Mouse (Mus musculus) lung, embryonic 15.5 days (tissue): Measurements from ENCODE around the gene Tmem115. TPM values are rescaled to one million over a fixed set of nuclear protein-coding genes. Genes with fewer than 3 reads are reported as not detected.
A peak's percentile ranks its signal among the peaks of the same experiment; 100 is the strongest.
"Not testable (repeated sequence)": the region's sequence is repeated elsewhere in the genome, so short reads cannot be mapped to it uniquely, and the experiment has no call there.

ENCODE experiments used
- ATAC-seq: fragments of 200-750 bp; cut with Nextera tagmentation; 2 replicates; pipeline ENCODE4 v1.8.0; 2017; ENCODE audit warnings: moderate number of reproducible peaks, borderline replicate concordance; ENCODE audit not compliant: low FRiP score, low TSS enrichment; ENCODE audit errors: extremely low read depth
- H3K27ac ChIP-seq: fragments of 300-500 bp; sonication (generic); 2 replicates; pipeline ENCODE4 v1.5.1; 2015; ENCODE audit warnings: moderate library complexity, mild to moderate bottlenecking, inconsistent platforms
- H3K27me3 ChIP-seq: fragments of 300-500 bp; sonication (generic); 2 replicates; pipeline ENCODE4 v1.6.1; 2015; ENCODE audit warnings: inconsistent platforms
- H3K36me3 ChIP-seq: fragments of 300-500 bp; sonication (generic); 2 replicates; pipeline ENCODE4 v1.6.1; 2015; ENCODE audit warnings: inconsistent platforms
- H3K4me1 ChIP-seq: fragments of 300-500 bp; sonication (generic); 2 replicates; pipeline ENCODE4 v1.6.1; 2015; ENCODE audit warnings: inconsistent platforms
- H3K4me2 ChIP-seq: fragments of 300-500 bp; sonication (generic); 2 replicates; pipeline ENCODE4 v1.6.1; 2015; ENCODE audit warnings: inconsistent platforms, mild to moderate bottlenecking, moderate library complexity
- H3K4me3 ChIP-seq: fragments of 300-500 bp; sonication (generic); 2 replicates; pipeline ENCODE4 v1.5.1; 2015; ENCODE audit warnings: mild to moderate bottlenecking, inconsistent platforms
- H3K9ac ChIP-seq: fragments of 300-500 bp; sonication (generic); 2 replicates; pipeline ENCODE4 v1.6.1; 2015; ENCODE audit warnings: inconsistent platforms
- H3K9me3 ChIP-seq: fragments of 300-500 bp; sonication (generic); 2 replicates; pipeline ENCODE4 v1.6.1; 2016; ENCODE audit warnings: inconsistent platforms
- WGBS: fragments of 180-500 bp; shearing (Covaris S2); methylation state at CpG from one replicate; pipeline ENCODE4 v1.1.7; 2015; 5-methylcytosine and 5-hydroxymethylcytosine counted together
- polyA plus RNA-seq: library from polyadenylated mRNA; unstranded; fragments of >200 nt; fragmentation: Nextera tagmentation; extraction: Ambion mirVana; gene quantifications from 2 replicates; pipeline ENCODE4 v1.2.1, GENCODE M21; 2015

Tmem115 gene
- polyA plus RNA-seq, 1 experiment from 2014 or later, result 39.7 TPM

DNA sequence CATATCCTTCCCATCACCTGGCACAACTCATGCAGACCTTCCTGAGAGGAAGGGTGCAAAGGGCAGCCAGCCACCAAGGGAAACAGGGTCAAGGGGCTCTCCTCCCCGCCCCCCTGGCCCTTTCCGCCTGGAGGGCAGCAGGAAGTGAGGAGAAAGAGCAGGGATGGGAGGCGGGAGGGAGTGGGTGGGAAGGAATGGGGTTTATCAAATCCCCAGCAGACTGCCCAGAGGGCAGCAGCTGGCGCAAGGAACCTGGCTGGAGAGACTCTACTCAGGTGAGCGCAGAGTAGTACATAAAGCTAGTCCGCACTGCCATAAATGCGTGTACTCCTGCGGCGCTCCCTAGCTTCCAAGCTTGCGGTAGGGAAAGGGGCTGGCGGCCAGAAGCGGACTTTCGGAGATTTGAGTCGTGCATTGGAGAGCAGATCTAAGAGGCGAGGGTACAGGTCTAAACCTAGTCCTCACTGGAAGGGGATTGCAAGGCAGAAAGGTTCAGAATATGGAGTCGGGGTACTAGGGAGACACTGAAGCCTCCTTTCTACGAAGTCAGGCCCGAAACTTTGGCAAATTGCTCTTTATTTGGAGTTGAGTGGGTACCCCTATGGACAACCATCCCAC, 34.1 kb downstream of the Tmem115 start, which contains the start of gene Hyal2:
TSS of gene Hyal2 (plus strand) at position 244 of the 618 bp plus-strand sequence.
- Histone ChIP-seq H3K27ac (peak within 1 kb of the TSS; percentile 90), H3K4me1 (peaks cover 54% of the 10 kb centered on the region), H3K9ac (peak within 1 kb of the TSS; percentile 66), H3K36me3 (peaks cover 27% of the 10 kb centered on the region), H3K4me2 (peak within 1 kb of the TSS; percentile 82), H3K9me3 (no peaks in the 10 kb centered on the region), H3K27me3 (no peaks in the 10 kb centered on the region), H3K4me3 (peak within 1 kb of the TSS; percentile 73)
- 8% methylated on average over 18 of the region's 18 CpGs for WGBS
- ATAC-seq, result no peak

DNA sequence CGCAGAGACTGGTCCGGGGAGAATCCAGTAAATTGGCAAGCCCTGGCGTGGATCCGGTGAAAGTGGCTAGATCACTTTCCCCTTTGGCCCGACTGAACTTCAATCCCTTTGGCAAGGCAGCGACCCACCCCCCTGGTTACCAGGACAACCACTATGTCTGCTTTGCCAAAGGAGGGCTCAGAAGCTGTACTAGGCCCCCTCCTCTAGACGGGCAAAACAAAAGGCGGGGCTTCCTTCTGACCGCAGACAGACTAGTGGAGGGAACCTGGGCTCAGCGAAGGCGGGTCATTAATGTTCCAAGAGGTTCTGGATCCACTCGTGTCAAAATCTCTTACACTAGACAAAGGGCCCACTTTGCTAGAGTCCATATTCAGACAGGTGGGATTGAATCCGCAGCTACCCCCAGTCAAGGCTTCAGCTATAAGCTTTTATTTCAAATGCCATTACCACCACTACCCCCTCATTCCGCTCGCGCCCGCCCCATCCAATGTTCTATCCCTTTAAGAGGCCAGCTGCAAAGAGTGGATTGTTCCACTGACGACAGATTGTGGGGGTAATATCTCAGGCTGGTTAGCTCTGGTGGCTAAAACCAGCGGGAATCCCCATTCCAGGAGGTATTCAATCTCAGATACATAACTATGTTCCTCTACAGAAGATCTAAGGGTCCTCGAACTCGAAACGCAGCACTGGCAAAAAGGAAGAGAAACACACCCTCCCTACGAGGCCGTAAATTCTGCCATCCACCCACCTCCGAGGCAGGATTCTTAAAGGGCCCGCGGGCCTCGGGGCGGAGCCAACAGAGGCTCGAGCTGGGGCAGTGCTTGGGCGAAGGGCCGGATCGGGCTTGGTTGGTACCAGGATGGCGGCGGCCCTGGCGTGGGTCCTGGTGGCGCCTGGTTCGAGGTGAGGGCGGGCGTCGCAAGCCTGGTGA, 34.9 kb downstream of the Tmem115 start:
- 0% methylated on average over 41 of the region's 41 CpGs for WGBS
- Histone ChIP-seq H3K36me3 (peaks cover 33% of the 10 kb centered on the region), H3K9me3 (no peaks in the 10 kb centered on the region), H3K27me3 (no peaks in the 10 kb centered on the region), H3K27ac (peak overlapping the region; percentile 90), H3K4me1 (peaks cover 51% of the 10 kb centered on the region), H3K4me2 (peak overlapping the region; percentile 73), H3K4me3 (peak overlapping the region; percentile 73), H3K9ac (peak overlapping the region; percentile 66)
- peak; percentile 85 for ATAC-seq

DNA sequence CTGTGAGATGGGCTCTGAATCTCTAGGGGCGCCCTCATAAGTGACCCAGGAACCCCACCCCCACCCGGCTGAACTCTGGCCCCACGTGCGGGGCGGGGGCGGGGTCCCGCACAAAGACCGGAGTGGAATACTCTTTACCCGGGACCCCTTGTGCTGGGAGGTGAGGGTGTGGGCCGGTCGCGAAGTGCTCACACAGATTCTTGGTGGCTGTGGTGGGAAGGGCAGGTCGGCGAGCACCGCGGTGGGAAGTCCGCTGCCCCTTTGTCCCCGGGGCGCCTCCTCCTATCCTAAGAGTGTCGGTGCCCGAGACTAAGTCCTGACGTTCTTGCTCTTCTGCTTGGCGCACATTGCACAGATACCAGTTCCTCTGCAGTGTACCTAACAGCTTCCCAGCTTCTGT, 35.5 kb downstream of the Tmem115 start:
- Histone ChIP-seq H3K27me3 (no peaks in the 10 kb centered on the region), H3K27ac (peak overlapping the region; percentile 90), H3K9ac (peak overlapping the region; percentile 66), H3K36me3 (peaks cover 36% of the 10 kb centered on the region), H3K4me2 (peak overlapping the region; percentile 73), H3K4me1 (peaks cover 44% of the 10 kb centered on the region), H3K9me3 (no peaks in the 10 kb centered on the region), H3K4me3 (peak overlapping the region; percentile 73)
- peak; percentile 6; the same call in 1 of the 2 replicates for ATAC-seq
- 0% methylated on average over 23 of the region's 23 CpGs for WGBS

DNA sequence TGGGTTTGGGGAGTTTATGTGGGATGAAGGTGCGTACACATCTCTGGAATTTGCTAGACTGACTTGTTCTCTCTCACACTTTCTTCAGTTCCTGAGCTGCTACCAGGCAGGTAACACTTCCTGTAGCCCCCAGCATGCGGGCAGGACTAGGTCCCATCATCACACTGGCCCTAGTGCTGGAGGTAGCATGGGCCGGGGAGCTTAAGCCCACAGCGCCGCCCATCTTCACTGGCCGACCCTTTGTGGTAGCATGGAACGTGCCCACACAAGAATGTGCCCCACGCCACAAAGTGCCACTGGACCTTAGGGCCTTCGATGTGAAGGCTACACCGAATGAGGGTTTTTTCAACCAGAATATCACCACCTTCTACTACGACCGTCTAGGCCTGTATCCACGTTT, 36.3 kb downstream of the Tmem115 start:
- WGBS, result 20% methylated on average over 13 of the region's 13 CpGs
- Histone ChIP-seq H3K27ac (peak overlapping the region; percentile 90), H3K4me1 (peaks cover 44% of the 10 kb centered on the region)

DNA sequence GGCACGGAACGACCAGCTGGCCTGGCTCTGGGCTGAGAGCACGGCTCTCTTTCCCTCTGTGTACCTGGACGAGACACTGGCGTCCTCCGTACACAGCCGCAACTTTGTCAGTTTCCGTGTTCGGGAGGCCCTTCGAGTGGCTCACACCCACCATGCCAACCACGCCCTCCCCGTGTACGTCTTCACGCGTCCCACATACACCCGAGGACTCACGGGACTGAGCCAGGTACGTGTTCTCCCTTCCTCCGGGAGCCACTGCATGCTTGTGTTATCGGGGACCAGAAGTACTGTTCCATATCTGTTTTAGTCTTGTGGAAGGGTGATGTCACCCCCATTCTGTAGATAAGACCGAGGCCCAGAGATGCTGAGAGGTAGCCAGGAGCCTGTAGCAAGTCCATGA, 37.1 kb downstream of the Tmem115 start:
- Histone ChIP-seq H3K36me3 (peaks cover 35% of the 10 kb centered on the region), H3K9me3 (no peaks in the 10 kb centered on the region), H3K4me3 (peak overlapping the region; percentile 73), H3K27ac (peak overlapping the region; percentile 3; the same call in 1 of the 2 replicates), H3K9ac (peak overlapping the region; percentile 66; the same call in 1 of the 2 replicates), H3K27me3 (no peaks in the 10 kb centered on the region), H3K4me1 (peaks cover 48% of the 10 kb centered on the region), H3K4me2 (peak overlapping the region; percentile 73)
- 74% methylated on average over 21 of the region's 21 CpGs for WGBS
- no peak for ATAC-seq

More for the DNA sequence above, 36.3 kb downstream of the Tmem115 start:
- H3K4me3 ChIP-seq, result peak overlapping the region; percentile 73
- peaks cover 38% of the 10 kb centered on the region for H3K36me3 ChIP-seq
- H3K4me2 ChIP-seq, result peak overlapping the region; percentile 73
- H3K27me3 ChIP-seq, result no peaks in the 10 kb centered on the region
- no peaks in the 10 kb centered on the region for H3K9me3 ChIP-seq
- peak overlapping the region; percentile 66 for H3K9ac ChIP-seq
- ATAC-seq, result no peak

DNA sequence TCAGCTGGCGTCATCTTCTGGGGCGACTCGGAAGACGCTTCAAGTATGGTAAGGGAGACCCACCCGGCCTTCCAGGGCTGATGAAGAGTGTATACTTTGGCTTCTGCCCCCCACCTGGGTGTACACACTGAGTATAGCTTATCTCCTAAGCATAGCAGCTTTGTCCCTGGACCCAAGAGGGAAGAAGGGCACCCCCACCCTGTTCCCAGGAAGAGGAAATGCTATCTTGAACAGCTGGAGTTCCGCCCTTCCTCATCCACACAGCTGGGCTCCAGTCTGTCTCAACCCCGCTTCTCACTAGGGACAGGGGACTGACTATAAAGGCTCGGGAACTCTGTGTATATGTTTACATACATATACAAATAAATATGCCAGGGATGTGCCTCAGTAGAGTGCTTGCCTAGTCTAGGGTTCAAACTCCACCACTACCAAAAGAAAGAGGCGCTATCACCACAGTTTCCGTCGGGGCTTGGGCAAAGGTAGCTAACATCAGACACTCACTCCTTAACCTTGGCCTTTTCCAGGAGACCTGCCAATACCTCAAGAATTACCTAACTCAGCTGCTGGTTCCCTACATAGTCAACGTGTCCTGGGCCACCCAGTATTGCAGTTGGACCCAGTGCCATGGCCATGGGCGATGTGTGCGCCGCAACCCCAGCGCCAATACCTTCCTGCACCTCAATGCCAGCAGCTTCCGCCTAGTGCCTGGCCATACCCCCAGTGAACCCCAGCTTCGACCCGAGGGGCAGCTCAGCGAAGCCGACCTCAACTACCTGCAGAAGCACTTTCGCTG, 38.0 kb downstream of the Tmem115 start:
- 0 out of 2 replicates have a peak overlapping the region, but pooled peaks have one; percentile 73 for H3K4me3 ChIP-seq
- H3K4me1 ChIP-seq, result peaks cover 49% of the 10 kb centered on the region
- 83% methylated on average over 22 of the region's 22 CpGs for WGBS

GRCm38 (mm10) chr9:107572327-107572662, 38.5 kb downstream of the Tmem115 start:
- ATAC-seq, result no peak
- Histone ChIP-seq H3K27me3 (no peaks in the 10 kb centered on the region), H3K4me2 (no peak overlapping the region), H3K27ac (no peak overlapping the region), H3K9ac (no peak overlapping the region), H3K36me3 (peaks cover 35% of the 10 kb centered on the region), H3K9me3 (no peaks in the 10 kb centered on the region), H3K4me3 (no peak overlapping the region), H3K4me1 (peaks cover 49% of the 10 kb centered on the region)
- 84% methylated on average over 2 of the region's 2 CpGs for WGBS

More for the DNA sequence above, 38.0 kb downstream of the Tmem115 start:
- no peaks in the 10 kb centered on the region for H3K27me3 ChIP-seq
- no peak for ATAC-seq
- H3K9me3 ChIP-seq, result no peaks in the 10 kb centered on the region
- H3K27ac ChIP-seq, result no peak overlapping the region
- peak overlapping the region; percentile 73 for H3K4me2 ChIP-seq
- H3K9ac ChIP-seq, result no peak overlapping the region
- H3K36me3 ChIP-seq, result peaks cover 35% of the 10 kb centered on the region

DNA sequence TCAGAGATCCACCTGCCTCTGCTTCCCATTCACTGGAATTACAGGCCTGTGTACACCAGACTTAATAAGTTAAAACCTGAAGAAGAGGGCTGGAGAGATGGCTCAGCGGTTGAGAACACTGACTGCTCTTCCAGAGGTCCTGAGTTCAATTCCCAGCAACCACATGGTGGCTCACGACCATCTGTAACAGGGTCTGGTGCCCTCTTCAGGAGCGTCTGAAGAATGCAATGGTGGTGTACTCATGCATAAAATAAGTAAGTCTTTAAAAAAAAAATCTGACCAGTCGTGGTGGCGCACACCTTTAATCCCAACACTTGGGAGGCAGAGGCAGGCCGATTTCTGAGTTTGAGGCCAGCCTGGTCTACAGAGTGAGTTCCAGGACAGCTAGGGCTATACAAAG, 40.0 kb downstream of the Tmem115 start:
- not testable (repeated sequence) for H3K27me3 ChIP-seq, H3K9me3 ChIP-seq, H3K27ac ChIP-seq, H3K4me2 ChIP-seq, ATAC-seq, H3K4me3 ChIP-seq, H3K9ac ChIP-seq
- WGBS, result 77% methylated on average over 6 of the region's 6 CpGs
- peaks cover 35% of the 10 kb centered on the region for H3K36me3 ChIP-seq
- peaks cover 47% of the 10 kb centered on the region for H3K4me1 ChIP-seq

DNA sequence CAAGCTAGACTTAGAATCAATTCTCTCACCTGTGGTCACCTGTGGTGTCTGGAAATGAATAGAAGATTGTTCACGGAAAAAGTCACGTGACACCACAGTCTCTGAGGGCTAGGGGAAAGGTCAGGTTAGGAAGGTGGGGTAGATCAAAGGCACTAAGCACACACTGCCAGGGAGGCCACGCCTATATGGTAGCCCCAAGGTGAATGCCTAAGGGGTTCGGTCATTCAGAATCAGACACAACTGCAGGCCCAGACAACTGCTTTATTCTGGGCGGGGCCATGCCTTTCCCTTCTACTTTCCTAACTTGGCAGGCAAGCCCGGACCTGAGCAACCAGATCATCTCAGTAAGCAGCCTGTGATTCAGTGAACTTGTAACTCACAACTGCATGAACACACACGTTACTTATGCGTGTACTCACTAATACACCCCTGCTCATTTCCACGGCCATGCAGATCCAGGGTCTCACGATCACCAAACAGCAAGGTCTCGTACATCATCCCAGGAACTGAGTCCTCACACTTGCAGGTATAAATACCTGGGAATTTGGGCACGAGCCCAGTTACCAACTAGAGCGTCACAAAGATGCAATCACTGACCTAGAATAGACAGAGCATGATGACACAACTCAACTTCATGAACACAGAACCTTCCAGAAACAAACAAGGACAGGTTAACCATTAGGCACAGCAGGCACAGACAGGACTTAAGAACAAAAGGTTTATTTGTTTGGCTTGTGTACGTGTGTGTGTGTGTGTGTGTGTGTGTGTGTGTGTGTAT, 42.0 kb downstream of the Tmem115 start:
- peak overlapping the region; percentile 74 for H3K27ac ChIP-seq
- no peak overlapping the region for H3K4me3 ChIP-seq
- H3K4me2 ChIP-seq, result no peak overlapping the region
- H3K9ac ChIP-seq, result no peak overlapping the region
- no peaks in the 10 kb centered on the region for H3K9me3 ChIP-seq
- ATAC-seq, result no peak
- H3K36me3 ChIP-seq, result peaks cover 35% of the 10 kb centered on the region
- H3K27me3 ChIP-seq, result no peaks in the 10 kb centered on the region
- peaks cover 45% of the 10 kb centered on the region for H3K4me1 ChIP-seq
- 62% methylated on average over 14 of the region's 14 CpGs for WGBS

- peak within 1 kb of the TSS; percentile 40 for H3K4me3 ChIP-seq
- H3K9ac ChIP-seq, result peak within 1 kb of the TSS; percentile 42
- peak within 1 kb of the TSS; percentile 61 for H3K4me2 ChIP-seq
- no peaks in the 10 kb centered on the region for H3K27me3 ChIP-seq
- H3K4me1 ChIP-seq, result peaks cover 44% of the 10 kb centered on the region
- WGBS, result 14% methylated on average over 16 of the region's 16 CpGs
- peaks cover 27% of the 10 kb centered on the region for H3K36me3 ChIP-seq
- peak within 1 kb of the TSS; percentile 74 for H3K27ac ChIP-seq
- H3K9me3 ChIP-seq, result no peaks in the 10 kb centered on the region
- ATAC-seq, result peak; percentile 73
Measured at GRCm38 (mm10) chr9:107576357-107577107, 42.8 kb downstream of the Tmem115 start, which contains the start of gene Hyal1. TSS of gene Hyal1 (plus strand) at chr9:107576927.
